Mouse (Mus musculus) heart, embryonic 11.5 days (tissue): ENCODE results near the gene Dlgap5. TPM values are rescaled to one million over a fixed set of nuclear protein-coding genes. Genes with fewer than 3 reads are reported as not detected.

ENCODE experiments used
- polyA plus RNA-seq: library from polyadenylated mRNA; unstranded; fragments of >200 nt; fragmentation: Nextera tagmentation; extraction: Ambion mirVana; gene quantifications from 2 replicates; pipeline ENCODE4 v1.2.1, GENCODE M21; 2014

Gene Dlgap5
- polyA plus RNA-seq, 1 experiment from 2014 or later: 47.9 TPM

Other genes with a start within 250 kb of the Dlgap5 start
- gene Gch1, start 229.0 kb downstream of the Dlgap5 start, polyA plus RNA-seq: 6.7 and 7.5 TPM in 2 replicates
- 22.1 and 25.8 TPM in 2 replicates for gene Wdhd1, start 141.6 kb downstream of the Dlgap5 start, polyA plus RNA-seq
- 3.0 and 3.9 TPM in 2 replicates for gene Socs4, start 141.5 kb downstream of the Dlgap5 start, polyA plus RNA-seq
- 65.1 and 70.4 TPM in 2 replicates for gene Mapk1ip1l, start 120.1 kb downstream of the Dlgap5 start, polyA plus RNA-seq
- gene Lgals3, start 50.7 kb downstream of the Dlgap5 start, polyA plus RNA-seq: 1.9 and 2.7 TPM in 2 replicates
- gene Fbxo34, start 32.0 kb upstream of the Dlgap5 start, polyA plus RNA-seq: 24.8 and 27.2 TPM in 2 replicates
- 9.6 and 10.1 TPM in 2 replicates for gene Atg14, start 152.2 kb upstream of the Dlgap5 start, polyA plus RNA-seq
- 96.6 and 105 TPM in 2 replicates for gene Ktn1, start 230.0 kb upstream of the Dlgap5 start, polyA plus RNA-seq